Mouse (Mus musculus): Measurements from ENCODE around the gene F5. TPM values are rescaled to one million over a fixed set of nuclear protein-coding genes. Genes with fewer than 3 reads are reported as not detected.

The F5 gene
- polyA plus RNA-seq, 1 experiment from 2014 or later: 0.10 TPM

DNA sequence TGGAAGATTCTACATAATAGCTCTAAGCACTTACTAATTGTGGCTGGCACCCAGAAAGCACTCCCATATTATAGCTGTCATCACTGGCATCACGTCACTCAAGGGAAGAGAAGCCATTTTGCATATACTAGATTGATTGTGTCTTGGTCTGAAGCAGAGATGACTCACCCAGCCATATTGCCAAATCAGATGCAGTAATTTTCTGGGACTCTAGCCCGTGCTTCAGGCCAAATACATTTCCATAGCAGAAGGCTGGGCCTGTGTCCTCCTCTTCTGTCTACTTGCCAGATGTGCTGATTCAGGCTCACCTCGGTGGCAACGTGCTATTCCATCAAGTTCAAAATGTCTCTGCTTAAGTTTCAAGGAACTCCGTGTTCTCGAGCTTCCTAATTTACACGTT, 109.9 kb downstream of the F5 start:
- H3K4me3 ChIP-seq (replicated peaks): no peak overlapping the region
- H3K36me3 ChIP-seq: peaks cover 27% of the 10 kb centered on the region
- H3K27me3 ChIP-seq (replicated peaks): no peaks in the 10 kb centered on the region
- H3K4me2 ChIP-seq: no peak overlapping the region
- H3K27ac ChIP-seq (replicated peaks): no peak overlapping the region
- 93% methylated on average over 7 of the region's 7 CpGs for WGBS
- no peak for ATAC-seq (ENCODE audit: low FRiP score)
- H3K9ac ChIP-seq (replicated peaks): no peak overlapping the region
- H3K9me3 ChIP-seq (replicated peaks): no peaks in the 10 kb centered on the region
- no peaks in the 10 kb centered on the region for H3K4me1 ChIP-seq

Other genes with a start within 250 kb of the F5 start
- 13.8 and 15.5 TPM in 2 replicates for gene Scyl3, start 222.7 kb upstream of the F5 start, polyA plus RNA-seq (2015; fragmentation: Nextera tagmentation; extraction: Ambion mirVana)
- gene BC055324, start 157.0 kb upstream of the F5 start, polyA plus RNA-seq (2015; fragmentation: Nextera tagmentation; extraction: Ambion mirVana): 3.8 and 6.8 TPM in 2 replicates
- 7.6 and 8.1 TPM in 2 replicates for gene Mettl18, start 156.9 kb upstream of the F5 start, polyA plus RNA-seq (2015; fragmentation: Nextera tagmentation; extraction: Ambion mirVana)
- gene Sele, start 103.6 kb upstream of the F5 start, polyA plus RNA-seq (2015; fragmentation: Nextera tagmentation; extraction: Ambion mirVana): 0.29 TPM in 1 of 2 replicates, not detected in the other
- gene Sell, start 89.9 kb upstream of the F5 start, polyA plus RNA-seq (2015; fragmentation: Nextera tagmentation; extraction: Ambion mirVana): 0.26 and 29.6 TPM in 2 replicates
- gene Selp, start 36.6 kb upstream of the F5 start, polyA plus RNA-seq (2015; fragmentation: Nextera tagmentation; extraction: Ambion mirVana): 0.22 TPM in 1 of 2 replicates, not detected in the other
- gene Slc19a2, start 97.2 kb downstream of the F5 start, polyA plus RNA-seq (2015; fragmentation: Nextera tagmentation; extraction: Ambion mirVana): 8.1 and 8.4 TPM in 2 replicates
- gene Ccdc181, start 123.7 kb downstream of the F5 start, polyA plus RNA-seq (2015; fragmentation: Nextera tagmentation; extraction: Ambion mirVana): 20.0 and 26.3 TPM in 2 replicates
- gene Nme7, start 152.3 kb downstream of the F5 start, polyA plus RNA-seq (2015; fragmentation: Nextera tagmentation; extraction: Ambion mirVana): 33.1 and 33.6 TPM in 2 replicates
- 31.5 and 32.1 TPM in 2 replicates for gene Blzf1, start 155.7 kb downstream of the F5 start, polyA plus RNA-seq (2015; fragmentation: Nextera tagmentation; extraction: Ambion mirVana)